Mouse (Mus musculus) kidney, adult 18-20 months (tissue): ENCODE results near the gene Sec22c.

Source experiments
- DNase-seq: peaks from one replicate; pipeline ENCODE4 v3.0.0; 2021

The Sec22c gene

DNA sequence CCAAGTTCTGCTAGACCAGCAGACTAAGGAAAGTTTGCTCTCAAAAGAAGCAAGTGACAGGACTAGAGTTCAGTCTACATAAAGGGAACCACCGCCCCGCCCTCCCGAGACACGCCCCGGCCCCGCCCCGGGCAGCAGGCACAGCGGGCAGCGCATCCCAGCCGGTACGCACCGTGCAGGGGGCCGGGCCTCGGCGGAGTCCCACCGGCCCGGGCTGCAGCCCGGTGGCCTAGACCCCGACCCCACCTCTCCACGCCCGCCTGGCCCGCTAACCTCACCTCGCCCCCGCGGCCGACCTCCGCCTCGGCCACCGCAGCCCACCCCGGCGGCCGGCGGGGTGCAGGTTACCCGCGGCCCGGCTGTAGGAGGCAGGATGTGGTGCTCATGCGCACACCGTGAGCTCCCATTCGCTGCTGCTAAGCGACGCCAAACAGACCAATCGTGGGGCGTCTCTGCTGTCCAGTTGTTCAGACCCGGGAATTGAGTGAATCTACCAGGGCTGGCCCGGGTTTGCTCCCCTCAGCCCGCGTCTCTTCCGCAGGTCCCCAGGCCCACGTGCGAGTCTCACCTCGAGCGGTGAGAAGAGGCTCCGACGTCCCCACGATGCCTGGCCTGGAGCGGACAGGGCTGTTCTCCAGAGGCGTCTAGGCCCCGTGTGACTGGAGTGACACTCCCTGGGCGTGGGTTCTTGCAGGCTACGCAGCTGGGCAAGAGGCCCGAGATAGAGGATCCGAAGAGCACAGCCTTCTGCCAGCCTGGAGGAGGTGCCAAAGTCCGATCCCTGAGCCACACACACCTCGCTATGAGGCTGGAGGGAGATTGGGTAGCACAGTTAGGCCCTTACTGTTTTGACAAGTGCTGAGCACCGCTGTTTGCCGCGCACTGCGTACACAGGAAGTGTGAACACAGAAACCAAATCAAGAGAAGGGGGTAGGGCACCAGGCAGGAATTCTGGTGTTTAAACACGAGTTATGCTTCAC, at the start of gene Sec22c:
Gene Sec22c (minus strand): TSS at position 845 of the 980 bp plus-strand sequence.
- peak; percentile 94 for DNase-seq

DNA sequence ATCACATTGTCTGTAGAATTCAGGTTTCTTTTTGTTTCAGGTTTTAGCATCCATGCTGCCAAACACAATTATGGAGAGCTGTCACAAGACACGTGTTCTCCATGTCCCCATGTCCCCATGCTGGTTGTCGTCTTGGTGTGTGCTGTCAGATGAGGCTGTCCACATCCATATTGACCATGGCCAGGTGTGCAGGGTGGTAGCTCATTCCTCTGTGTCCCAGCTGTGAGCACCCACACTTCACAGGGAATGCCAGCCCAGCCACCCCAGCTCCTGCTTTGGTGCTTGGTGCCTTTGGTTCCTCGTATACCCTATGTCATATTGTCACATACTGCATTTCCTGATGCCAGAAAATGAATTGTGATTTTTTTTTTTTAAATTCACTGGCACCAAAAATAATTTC, 49.3 kb upstream of the Sec22c start:
- no peak for DNase-seq

DNA sequence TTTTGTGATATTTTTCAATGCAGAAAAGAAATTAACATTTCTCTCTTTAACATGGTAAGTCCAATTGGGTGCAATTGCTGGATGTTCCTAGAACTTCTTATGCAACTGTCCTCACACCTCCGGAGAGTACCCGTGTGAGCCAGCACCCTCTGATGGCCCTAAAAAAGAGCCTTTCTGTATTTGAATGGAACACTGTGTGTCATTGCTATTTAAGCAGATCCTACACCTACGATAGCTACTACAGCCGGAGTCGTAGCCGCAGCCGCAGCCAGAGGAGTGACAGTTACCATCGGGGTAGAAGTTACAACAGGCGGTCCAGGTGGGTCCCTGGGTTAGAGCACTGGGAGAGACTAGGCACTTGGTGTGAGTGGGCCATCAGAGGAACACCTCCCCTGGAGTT, 47.5 kb upstream of the Sec22c start:
- no peak for DNase-seq

DNA sequence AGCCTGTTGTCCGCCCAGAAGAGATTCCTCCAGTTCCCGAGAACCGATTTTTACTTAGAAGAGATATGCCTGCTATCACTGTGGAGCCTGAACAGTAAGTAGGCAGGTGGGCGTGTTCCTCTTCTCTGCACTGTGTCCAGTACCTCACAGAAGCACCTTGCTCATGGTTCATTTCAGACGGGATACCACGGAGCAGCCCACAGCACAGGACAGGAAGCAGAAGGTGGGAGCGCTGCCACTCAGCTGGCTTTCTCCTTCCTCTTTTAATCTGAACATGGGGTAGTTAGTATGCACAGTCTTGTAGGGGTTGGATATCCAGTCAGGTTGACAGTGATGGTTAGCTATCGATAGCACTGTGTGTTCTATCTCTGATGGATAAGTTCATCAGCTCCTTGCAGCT, 38.8 kb upstream of the Sec22c start:
- no peak for DNase-seq

DNA sequence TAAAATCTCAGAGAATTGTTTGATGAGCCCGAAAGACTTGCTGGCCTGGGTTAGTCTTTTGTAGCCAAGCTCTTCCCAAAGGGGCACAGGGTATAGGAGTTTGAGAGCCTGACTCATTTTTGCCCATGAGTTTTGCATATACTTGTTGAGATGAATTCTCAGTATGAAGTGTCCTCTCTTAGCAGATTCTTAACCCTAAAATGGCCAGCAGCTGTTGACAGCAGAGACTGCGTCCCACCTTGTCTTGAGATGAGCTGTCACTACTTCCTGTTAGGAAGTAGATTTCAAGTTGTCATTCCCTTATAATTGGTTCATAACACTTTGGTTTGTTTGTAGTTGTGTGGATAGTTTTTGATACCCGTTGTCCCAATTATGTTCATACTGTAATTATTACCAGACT, 35.9 kb upstream of the Sec22c start:
- no peak for DNase-seq

DNA sequence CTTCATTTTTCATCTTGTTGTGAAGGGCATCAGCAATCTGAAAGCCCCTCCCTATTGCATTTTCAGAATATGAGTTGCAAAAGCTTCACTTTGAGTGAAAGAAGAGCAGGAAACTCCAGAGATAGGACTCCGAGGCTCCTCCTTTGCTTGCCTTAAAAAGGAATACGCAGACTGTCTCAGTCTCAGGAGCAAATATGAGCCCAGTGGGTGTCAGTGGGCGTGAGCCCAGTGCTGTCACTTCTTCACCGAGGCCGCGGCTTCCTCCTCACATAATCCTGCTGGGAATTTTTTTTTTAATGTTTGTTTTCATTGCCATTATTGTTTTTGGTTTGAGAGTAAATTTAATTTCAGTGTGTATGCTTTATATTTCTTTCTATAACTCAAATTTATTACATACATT, 35.2 kb upstream of the Sec22c start:
- no peak for DNase-seq

DNA sequence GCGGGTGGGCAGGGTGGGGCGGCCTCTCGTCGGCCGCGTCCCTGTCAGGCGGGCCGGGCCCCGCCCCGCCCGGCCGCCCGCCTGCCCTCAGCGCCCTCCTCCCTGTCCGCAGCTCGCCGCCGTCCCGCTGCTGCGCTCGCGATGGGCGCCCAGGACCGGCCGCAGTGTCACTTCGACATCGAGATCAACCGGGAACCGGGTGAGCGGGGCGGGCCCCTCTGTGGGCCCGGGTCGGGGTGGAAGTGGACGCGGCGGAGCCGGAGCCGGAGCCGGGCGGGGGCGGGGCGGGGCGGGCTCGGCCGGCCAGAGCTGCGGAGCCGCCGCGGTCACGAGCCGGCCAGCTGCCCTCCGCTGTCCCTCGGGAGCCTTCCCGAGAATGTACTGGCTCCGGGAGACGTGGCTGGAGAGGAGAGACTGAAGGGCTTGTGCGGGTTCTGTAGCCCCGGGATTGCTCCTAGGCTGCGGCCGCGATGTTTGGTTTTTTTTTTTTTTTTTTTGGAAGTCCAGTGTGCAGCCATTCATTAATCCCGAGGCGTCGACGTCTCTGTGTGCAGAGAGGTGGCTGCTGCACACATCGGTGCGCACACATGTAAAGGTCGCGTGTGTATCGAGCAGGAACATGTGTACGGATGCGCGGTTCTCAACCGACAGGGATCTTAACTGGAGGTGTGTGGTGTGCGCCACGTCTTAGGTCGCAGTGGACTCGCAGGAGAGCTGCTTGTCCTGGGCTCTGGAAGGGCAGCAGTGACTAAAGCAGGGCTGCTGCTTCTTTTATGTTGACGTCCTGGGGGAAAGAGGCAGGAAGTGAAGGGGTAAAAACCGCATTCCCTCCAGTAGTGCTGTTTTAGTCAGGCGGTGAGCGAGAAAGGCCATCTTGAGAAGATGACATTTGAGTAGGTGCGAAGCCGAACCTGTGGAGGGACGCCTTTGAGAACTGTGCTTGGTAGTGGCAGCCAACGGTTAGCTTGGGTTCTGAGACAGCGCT, 14.3 kb upstream of the Sec22c start:
- DNase-seq: peak; percentile 53

DNA sequence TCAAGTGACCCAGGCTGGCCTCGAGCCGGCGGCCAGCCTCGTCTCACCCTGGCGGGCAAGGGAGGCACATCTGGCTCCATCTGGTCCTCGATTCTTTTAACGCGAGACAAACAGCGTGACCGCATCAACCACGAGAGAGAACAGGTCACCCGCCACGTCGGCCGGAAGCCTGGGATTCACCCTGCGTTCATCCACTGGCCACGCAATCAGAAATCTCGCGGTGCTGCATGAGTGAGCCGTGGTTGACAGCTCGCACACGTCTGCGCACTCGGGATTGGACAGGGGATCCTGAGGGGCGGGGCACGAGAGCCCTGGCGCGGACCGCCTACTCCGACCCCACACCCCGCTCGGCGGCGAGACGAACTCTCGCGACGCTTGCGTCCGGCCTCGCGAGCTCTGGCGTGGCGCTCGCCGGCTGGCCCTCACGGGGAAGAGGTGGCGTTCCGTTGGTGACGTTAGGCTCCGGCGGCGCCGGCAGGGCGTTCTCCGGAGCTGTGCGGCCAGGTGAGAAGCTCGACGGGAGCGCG, 13.6 kb upstream of the Sec22c start, which contains the start of gene Nktr:
Gene Nktr (plus strand): TSS at position 378 of the 527 bp plus-strand sequence.
- DNase-seq: peak; percentile 97

DNA sequence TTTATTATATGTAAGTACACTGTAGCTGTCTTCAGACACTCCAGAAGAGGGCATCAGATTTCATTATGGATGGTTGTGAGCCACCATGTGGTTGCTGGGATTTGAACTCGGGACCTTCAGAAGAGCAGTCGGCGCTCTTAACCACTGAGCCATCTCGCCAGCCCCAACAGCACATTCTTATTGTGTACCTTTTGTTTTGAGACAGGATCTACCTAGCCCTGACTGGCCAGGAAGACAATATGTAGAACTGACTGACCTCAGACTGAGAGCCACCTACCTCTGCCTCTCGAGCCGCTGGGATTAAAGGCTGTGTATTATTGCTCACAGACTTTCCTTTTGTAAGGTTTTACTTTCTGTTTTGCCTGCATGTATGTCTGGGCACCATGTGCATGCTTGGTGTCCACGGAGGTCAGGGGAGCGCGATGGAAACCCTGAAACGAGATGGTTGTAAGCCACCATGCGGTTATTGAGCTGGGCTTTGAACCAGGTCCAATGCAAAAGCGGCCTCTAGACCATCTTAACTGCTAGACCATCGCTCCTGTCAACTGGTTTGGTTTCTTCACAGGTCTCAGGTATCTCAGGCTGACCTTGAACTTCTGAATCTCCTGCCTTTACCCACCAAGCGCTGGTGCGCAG, 12.9 kb upstream of the Sec22c start:
- no peak for DNase-seq

DNA sequence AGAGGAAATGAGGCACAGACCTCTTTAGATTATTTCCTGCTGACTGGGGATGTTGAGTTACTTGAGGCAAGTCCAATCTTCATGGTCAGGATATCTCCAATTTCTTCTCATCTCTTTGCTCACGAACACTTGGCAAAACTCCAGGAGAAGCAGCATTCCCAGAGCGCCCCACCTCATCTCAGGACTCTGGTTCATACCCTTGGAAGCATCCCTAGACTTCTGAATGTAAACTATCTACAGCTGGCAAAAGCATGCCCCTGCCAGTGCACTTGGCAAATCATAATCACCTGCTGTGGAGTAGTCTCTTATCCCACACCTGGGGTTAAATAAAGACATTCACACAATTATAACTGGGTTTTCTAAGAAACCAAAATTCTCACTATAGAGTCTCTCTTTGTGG, 11.8 kb upstream of the Sec22c start:
- no peak for DNase-seq

DNA sequence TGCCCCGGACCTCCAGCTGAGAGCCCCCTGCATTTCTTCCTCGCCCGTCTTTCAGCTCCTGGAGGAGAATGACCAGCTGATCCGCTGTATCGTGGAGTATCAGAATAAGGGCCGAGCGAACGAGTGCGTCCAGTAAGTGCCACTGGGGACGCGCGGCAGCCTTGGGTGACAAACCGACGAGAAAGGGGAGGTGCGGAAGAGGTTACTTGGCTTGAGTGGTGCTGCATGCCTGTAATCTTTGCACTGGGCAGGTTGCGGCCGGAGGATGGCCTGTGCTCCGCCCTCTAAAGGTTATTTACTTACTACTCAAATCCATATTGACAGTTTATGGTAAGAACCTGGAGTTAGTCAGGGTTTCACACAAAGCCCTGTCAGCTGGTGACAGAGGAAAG, 5.3 kb upstream of the Sec22c start:
- no peak for DNase-seq

DNA sequence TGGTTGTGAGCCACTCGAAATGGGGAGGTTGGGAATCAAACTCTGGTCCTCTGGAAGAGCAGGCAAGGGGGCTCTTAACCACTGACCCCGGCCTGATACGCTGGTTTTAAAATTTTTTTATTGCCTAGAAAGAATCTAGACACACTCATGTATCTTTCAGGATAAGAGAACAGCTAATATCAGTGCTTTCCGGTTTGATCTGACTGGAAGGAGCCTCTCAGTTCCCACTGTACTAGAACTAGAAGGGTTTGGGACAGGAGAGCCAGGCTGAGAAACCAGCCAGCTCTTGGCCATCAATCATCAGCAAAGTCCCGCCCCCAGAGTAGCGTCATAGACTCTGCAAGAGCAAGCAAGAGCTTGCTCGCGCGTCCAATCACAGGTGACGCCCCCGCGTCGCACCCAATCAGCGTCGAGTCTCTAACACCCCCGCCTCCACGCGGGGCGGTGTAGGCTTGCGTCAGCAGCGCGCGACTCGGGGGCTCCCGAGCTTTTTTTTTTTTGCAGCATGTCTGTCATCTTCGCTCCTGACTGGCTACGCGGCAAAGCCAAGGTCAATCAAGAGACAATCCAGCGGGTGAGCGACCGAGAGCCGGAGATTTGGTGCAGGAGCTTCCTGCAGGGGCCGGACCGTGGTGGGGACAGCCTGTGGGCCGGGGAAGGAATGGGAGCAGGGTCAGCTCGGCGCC, 4.8 kb upstream of the Sec22c start, which contains the start of gene Ss18l2:
Gene Ss18l2 (plus strand): TSS at position 432 of the 686 bp plus-strand sequence.
- peak; percentile 99 for DNase-seq

DNA sequence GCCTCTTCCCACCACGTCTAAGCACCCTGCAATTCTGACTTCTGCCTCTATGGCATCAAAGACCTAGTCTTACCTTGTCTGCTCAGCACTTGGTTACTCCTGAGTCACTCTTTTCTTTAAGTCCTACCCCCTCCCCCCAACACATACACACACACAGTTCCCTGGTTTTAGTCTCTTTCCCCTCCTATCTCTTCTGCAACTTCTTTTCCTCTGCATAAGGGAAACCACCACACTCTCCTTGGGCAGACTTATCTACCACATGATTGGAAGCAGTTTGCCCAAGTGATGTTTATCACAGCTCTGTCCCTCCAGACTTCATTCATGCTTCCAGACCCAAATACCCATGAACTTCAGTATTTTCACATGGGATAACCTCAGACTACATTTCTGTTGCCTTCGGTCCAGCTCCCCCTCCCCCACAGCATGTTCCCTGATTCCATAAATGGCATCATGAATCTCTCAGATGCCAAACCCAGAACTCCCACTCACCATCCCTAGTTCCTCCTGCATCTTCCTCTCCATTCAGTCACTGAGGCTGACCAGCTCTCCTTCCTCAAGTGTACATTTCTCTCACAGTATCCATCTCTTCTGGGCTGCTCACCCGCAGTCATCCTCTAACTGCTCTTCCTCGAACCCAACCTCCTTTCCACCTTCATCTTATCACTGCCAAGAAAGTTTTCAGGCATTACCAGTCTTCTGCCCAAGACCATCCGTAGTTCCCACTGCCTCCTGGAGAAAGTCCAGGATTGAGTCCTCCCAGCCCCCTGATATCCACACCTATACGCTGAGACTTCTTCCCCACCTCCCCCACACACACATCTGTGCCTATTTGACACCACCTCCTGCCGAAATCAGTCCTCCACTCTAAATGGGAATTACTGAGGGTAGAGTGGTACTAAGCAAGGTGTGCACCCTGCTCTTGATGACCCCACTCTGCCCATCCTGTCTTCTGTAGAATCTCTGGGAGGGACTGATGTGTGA, 3.5 kb upstream of the Sec22c start:
- no peak for DNase-seq

DNA sequence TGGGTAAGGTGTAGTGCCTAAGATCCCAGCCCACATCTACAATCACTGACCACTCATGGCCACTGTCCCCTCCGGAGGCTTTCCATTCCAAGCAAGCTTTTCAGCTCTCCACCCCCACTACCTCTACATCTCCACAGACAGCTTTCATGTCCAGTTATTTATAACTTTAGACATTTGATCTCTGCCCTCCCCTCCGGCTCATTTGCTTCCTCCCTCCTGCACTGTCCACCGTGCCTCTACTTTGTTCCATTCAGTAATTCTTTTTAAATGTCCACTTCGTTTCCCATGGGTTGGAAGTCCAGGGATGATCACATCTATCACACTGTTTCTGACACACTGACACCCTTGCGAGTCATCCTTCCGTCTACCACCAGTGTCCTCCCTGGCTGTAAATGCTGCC, 2.5 kb upstream of the Sec22c start:
- no peak for DNase-seq

DNA sequence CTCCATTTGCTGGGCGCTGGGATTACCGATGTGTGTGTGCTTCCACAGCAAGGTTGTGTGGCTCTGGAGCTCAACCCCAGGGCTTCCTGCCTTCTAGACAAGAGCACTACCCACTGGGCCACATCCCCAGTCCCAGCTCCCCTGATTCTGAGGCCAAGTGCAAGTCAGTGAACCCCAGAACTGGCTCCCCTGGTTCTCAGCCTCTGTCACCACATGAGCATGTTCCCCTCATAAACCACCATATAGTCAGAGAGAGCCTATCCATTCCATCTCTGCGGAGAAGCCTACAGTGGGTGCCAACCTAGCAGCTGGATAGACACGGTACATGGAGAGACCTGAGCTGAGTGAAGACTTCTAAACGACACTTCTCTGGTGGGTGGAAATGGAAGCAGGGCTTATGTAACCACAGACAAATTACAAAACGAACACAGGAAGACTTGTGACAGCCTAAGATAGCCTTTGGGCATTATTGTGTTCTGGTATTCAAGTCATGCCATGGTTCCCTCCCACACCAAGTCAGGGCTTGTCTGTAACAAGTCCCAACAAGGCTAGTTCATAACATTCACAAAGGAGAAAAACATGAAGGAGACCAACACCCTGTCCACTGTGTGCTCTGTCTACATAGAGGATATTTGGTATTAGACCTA, 862 bp upstream of the Sec22c start:
- DNase-seq: no peak

DNA sequence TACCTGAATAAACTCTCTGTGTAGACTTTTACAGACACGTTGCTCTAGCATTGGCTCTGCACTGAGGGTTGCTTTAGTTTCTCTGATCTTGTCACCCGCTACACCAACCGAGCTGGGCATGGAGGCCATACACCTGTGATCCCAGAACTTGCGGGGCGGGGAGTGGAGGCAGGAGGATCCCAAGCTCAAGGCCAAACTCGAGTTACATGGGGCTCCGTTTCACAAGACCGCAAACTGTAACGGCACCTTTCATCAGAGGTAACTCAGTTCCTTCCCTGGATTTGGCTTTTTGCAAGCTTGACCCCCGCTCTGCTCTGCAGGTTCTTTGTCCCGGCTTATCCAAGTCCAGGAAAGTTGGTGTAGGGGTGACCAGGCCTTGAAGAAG, 1.0 kb downstream of the Sec22c start:
- DNase-seq: no peak

DNA sequence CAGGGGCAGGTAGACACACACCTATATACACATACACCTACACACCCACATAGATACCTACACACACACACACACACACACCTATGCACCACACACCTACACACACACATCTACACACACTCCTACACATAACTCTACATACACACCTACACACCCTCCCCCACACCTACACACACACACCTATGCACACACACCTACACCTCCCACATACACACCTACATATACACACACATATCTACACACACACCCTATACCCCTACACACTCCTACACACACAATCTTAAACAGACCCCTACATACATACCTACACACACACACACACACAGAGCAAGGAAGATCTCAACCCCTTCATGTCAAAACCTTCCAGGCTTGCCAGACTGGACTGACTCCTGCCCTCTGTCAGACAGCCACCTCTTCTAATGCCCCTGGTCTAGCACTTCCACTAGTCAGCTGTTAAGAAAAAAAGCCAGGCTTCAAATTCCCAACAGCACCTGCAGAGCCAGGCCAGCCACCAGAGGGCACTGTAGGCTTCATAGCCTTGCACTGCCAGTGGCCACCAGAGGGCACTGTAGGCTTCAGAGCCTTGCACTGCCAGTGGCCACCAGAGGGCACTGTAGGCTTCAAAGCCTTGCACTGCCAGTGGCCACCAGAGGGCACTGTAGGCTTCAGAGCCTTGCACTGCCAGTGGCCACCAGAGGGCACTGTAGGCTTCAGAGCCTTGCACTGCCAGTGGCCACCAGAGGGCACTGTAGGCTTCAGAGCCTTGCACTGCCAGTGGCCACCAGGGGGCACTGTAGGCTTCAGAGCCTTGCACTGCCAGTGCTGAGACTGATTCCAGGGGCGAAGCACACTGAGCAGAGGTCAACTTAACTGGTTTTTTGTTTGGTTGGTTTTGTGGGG, 7.9 kb downstream of the Sec22c start:
- DNase-seq: peak; percentile 71

DNA sequence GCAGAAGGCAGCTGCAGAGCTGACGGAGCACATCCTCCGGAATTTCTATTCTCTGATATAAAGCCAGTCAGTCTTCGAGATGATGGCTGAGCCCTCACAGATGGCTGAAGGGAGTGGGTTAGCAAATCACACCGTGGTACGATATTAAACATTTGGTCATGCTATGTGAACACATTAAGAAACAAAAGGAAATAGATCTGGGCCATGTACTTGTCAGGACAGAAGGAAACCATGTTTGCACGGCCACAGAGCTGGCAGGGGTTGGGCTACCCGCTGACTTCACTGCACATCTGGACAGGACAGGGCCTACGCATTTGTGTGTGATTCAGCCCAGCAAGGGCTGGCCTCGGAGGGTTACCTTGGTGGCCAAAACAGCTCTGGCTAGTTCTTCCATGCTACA, 8.7 kb downstream of the Sec22c start:
- DNase-seq: no peak

DNA sequence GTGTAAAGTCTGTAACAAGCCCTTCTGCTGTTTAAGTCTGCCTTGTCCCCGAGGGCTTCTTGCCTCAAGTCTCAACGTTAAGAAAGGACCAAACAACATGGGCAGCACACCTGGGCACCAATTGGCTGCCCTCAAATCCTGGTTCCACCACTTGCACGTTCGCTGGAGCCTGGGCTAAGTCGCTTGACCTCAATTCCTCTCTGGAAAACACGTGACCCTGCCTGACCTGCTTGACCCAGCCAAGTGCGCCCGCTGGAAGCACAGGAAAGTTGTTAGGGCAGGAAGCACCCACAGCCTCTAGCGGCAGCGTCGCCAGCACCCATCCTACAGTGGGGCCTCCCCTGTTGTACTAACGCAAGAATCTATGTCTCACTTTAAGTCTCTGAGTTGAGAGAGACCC, 10.6 kb downstream of the Sec22c start:
- DNase-seq: no peak
